Comparison of ENCODE assay signal across 8 mouse cellular contexts in the genomic region with DNA sequence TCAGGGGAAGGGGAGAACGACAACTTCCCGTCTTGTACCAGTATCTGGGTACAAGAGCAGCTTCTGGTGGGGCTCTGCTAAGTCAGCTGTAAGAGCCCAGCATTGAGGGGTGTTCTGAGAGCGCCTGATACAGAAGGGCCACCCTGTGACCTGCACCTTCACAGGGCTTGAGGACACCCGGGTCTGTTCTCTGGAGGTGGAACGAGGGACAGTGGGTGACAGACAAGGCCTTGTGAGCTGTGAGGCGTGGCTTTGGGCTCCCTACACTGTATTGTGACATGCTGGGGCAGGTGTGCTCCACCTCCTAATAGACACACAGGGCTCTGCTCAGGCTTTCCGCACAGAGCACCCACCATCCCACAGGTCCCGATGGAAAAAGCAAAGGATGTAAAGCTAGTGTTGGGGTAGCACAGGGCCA. TPM values are rescaled to one million over a fixed set of nuclear protein-coding genes. Genes with fewer than 3 reads are reported as not detected.
DNase-seq lines count a peak whose midpoint lies in the region; ATAC-seq and TF ChIP-seq lines count a peak whose summit lies in the region.

No protein-coding gene starts in this region.

- H3K4me3 ChIP-seq in heart, adult 2 months = peak overlapping the region; percentile 96
- peak overlapping the region; percentile 76 for H3K4me3 ChIP-seq in limb, embryonic 14.5 days (replicated peaks; ENCODE audit: low read length)

- no peak for TF ChIP-seq POLR2A in heart, adult 2 months (IDR thresholded peaks at IDR 0.05; ENCODE audit: insufficient read depth, low read depth, low read length)
- no peak for TF ChIP-seq POLR2A in limb, embryonic 14.5 days (IDR thresholded peaks at IDR 0.05; ENCODE audit: borderline replicate concordance, extremely low read depth, insufficient read depth, insufficient read length)

- peak overlapping the region; percentile 90 for H3K4me2 ChIP-seq in limb, embryonic 14.5 days (replicated peaks; ENCODE audit: low read depth, low read length, severe bottlenecking)

- TF ChIP-seq CTCF in heart, adult 2 months (IDR thresholded peaks at IDR 0.05) = no peak

- H3K9me3 ChIP-seq in limb, embryonic 14.5 days (ENCODE audit: control insufficient read depth, low read length) = no peaks in the 10 kb centered on the region

- no peak for TF ChIP-seq EP300 in heart, adult 2 months (IDR thresholded peaks at IDR 0.05; ENCODE audit: insufficient read depth, low read depth, low read length)

- H3K4me1 ChIP-seq in heart, adult 2 months (ENCODE audit: control insufficient read depth, insufficient read depth, low read length) = peaks cover 18% of the 10 kb centered on the region
- peaks cover 24% of the 10 kb centered on the region for H3K4me1 ChIP-seq in limb, embryonic 14.5 days (ENCODE audit: control insufficient read depth, insufficient read depth, low read length)

- no peaks in the 10 kb centered on the region for H3K27me3 ChIP-seq in heart, adult 2 months (ENCODE audit: control insufficient read depth, insufficient read depth, low read length)
- H3K27me3 ChIP-seq in limb, embryonic 14.5 days (ENCODE audit: control insufficient read depth, insufficient read depth, low read length) = no peaks in the 10 kb centered on the region
- H3K27me3 ChIP-seq in splenic B cell, adult 2 months (ENCODE audit: control insufficient read depth, insufficient read depth, low read length, poor library complexity, severe bottlenecking) = no peaks in the 10 kb centered on the region

- H3K79me2 ChIP-seq in heart, adult 2 months (replicated peaks; ENCODE audit: control insufficient read depth, insufficient read depth, low read length) = no peaks in the 10 kb centered on the region

- no peak for DNase-seq in heart, adult 2 months
- no peak for DNase-seq in heart, postnatal 36 days
- DNase-seq in urinary bladder, postnatal 36 days (ENCODE audit: low spot score in 2 of 2) = peak; percentile 41 to 43
- no peak for DNase-seq in urinary bladder, postnatal 4 days (ENCODE audit: low spot score in 2 of 2)
- DNase-seq in limb, embryonic 14.5 days (ENCODE audit: low spot score) = no peak
- DNase-seq in splenic B cell, adult 2 months (ENCODE audit: low read depth, low spot score) = peak; percentile 16
- DNase-seq in cerebellum, adult 9-10 months = no peak
- DNase-seq in retina, postnatal 1 day = no peak

- ATAC-seq in limb, embryonic 14.5 days (ENCODE audit: low FRiP score, low read depth) = no peak

- H3K27ac ChIP-seq in heart, adult 2 months = peak overlapping the region; percentile 78
- H3K27ac ChIP-seq in limb, embryonic 14.5 days (replicated peaks; ENCODE audit: low read depth, low read length) = peak overlapping the region; percentile 86

- H3K9ac ChIP-seq in heart, adult 2 months (ENCODE audit: low read depth, low read length) = peak overlapping the region; percentile 92
- H3K9ac ChIP-seq in limb, embryonic 14.5 days (ENCODE audit: low read depth, low read length, severe bottlenecking) = peak overlapping the region; percentile 90

- 29% methylated on average over 8 of the region's 8 CpGs for WGBS in heart, adult 2 months
- whole genome bisulfite sequencing in limb, embryonic 14.5 days = 38% methylated on average over 8 of the region's 8 CpGs

- no peaks in the 10 kb centered on the region for H3K36me3 ChIP-seq in heart, adult 2 months (ENCODE audit: control insufficient read depth, insufficient read depth, low read length)
- H3K36me3 ChIP-seq in limb, embryonic 14.5 days (ENCODE audit: control insufficient read depth, insufficient read depth, low read length) = peaks cover 31% of the 10 kb centered on the region
- H3K36me3 ChIP-seq in splenic B cell, adult 2 months (ENCODE audit: control insufficient read depth, insufficient read depth, low read length, poor library complexity, severe bottlenecking) = peaks cover 2% of the 10 kb centered on the region

- intact Hi-C loops in heart, adult 2 months (cut with DNase I) = no loop called here
- intact Hi-C loops in heart, postnatal 36 days (cut with DNase I) = loop anchor here (2.0 kb wide), 1 partner anchor 23 kb away; a partner anchor contains a TSS

RNA-seq across cellular contexts. Expression of a gene that starts 1.1 kb away (rescaled TPM):
- 10 to 100 TPM; 66.1 to 78.3 TPM for total RNA-seq in heart, adult 2 months (2021)
- polyA plus RNA-seq in heart, adult 2 months (2012; rRNA removed) = 89.8 and 107 TPM in 2 replicates
- total RNA-seq in heart, postnatal 36 days (2021) = 10 to 100 TPM; 79.4 to 82.5 TPM
- polyA plus RNA-seq in limb, embryonic 14.5 days (2012; rRNA removed) = 51.7 and 74.0 TPM in 2 replicates
- 39.9 and 48.5 TPM in 2 replicates for polyA plus RNA-seq in limb, embryonic 14.5 days (2014; fragmentation: Nextera tagmentation; extraction: Ambion mirVana)

RNA-seq across cellular contexts. Expression of a gene that starts 4.9 kb away (rescaled TPM):
- total RNA-seq in heart, adult 2 months (2021) = 10 to 100 TPM; 15.1 to 15.5 TPM
- 27.9 and 29.2 TPM in 2 replicates for polyA plus RNA-seq in heart, adult 2 months (2012; rRNA removed)
- 10 to 100 TPM; 12.3 to 13.9 TPM for total RNA-seq in heart, postnatal 36 days (2021)
- 10.6 and 16.7 TPM in 2 replicates for polyA plus RNA-seq in limb, embryonic 14.5 days (2012; rRNA removed)
- polyA plus RNA-seq in limb, embryonic 14.5 days (2014; fragmentation: Nextera tagmentation; extraction: Ambion mirVana) = 8.0 and 9.6 TPM in 2 replicates

RNA-seq across cellular contexts. Expression of a gene that starts 9.0 kb away (rescaled TPM):
- under 1 TPM in 1 of 2 experiments, not detected in 1; 0.09 TPM for total RNA-seq in heart, adult 2 months (2021)
- polyA plus RNA-seq in heart, adult 2 months (2012; rRNA removed) = 0.21 TPM in 1 of 2 replicates, not detected in the other
- not detected for total RNA-seq in heart, postnatal 36 days (2021)
- 0.38 and 0.41 TPM in 2 replicates for polyA plus RNA-seq in limb, embryonic 14.5 days (2012; rRNA removed)
- 0.37 and 0.55 TPM in 2 replicates for polyA plus RNA-seq in limb, embryonic 14.5 days (2014; fragmentation: Nextera tagmentation; extraction: Ambion mirVana)

RNA-seq across cellular contexts. Expression of a gene that starts 22.4 kb away (rescaled TPM):
- total RNA-seq in heart, adult 2 months (2021) = 1 to 10 TPM; 5.0 to 5.6 TPM
- 7.7 and 9.1 TPM in 2 replicates for polyA plus RNA-seq in heart, adult 2 months (2012; rRNA removed)
- 1 to 10 TPM; 8.0 to 8.2 TPM for total RNA-seq in heart, postnatal 36 days (2021)
- polyA plus RNA-seq in limb, embryonic 14.5 days (2012; rRNA removed) = 34.9 and 39.4 TPM in 2 replicates
- polyA plus RNA-seq in limb, embryonic 14.5 days (2014; fragmentation: Nextera tagmentation; extraction: Ambion mirVana) = 23.2 and 28.6 TPM in 2 replicates

RNA-seq across cellular contexts. Expression of a gene that starts 38.9 kb away (rescaled TPM):
- 1 to 10 TPM in 1 of 2 experiments, under 1 TPM in 1; 0.50 to 1.0 TPM for total RNA-seq in heart, adult 2 months (2021)
- polyA plus RNA-seq in heart, adult 2 months (2012; rRNA removed) = 1.1 and 1.2 TPM in 2 replicates
- total RNA-seq in heart, postnatal 36 days (2021) = under 1 TPM; 0.36 to 0.41 TPM
- 0.73 and 1.1 TPM in 2 replicates for polyA plus RNA-seq in limb, embryonic 14.5 days (2012; rRNA removed)
- polyA plus RNA-seq in limb, embryonic 14.5 days (2014; fragmentation: Nextera tagmentation; extraction: Ambion mirVana) = 0.91 and 0.98 TPM in 2 replicates

Comparison
In these comparisons a context has a peak if more than half of its experiments do, and no peak if none do; other contexts are left out.
1. DNase-seq: peak in urinary bladder, postnatal 36 days (2 of 2) and splenic B cell, adult 2 months (single experiment); none in heart, adult 2 months (0 of 2), heart, postnatal 36 days (0 of 2), urinary bladder, postnatal 4 days (0 of 2), limb, embryonic 14.5 days (single experiment), cerebellum, adult 9-10 months (single experiment) and retina, postnatal 1 day (single experiment).